Mouse (Mus musculus): Measurements from ENCODE around the gene Sclt1. TPM values are rescaled to one million over a fixed set of nuclear protein-coding genes. Genes with fewer than 3 reads are reported as not detected.

The Sclt1 gene
- polyA plus RNA-seq, 1 experiment from 2014 or later, result 4.5 TPM

DNA sequence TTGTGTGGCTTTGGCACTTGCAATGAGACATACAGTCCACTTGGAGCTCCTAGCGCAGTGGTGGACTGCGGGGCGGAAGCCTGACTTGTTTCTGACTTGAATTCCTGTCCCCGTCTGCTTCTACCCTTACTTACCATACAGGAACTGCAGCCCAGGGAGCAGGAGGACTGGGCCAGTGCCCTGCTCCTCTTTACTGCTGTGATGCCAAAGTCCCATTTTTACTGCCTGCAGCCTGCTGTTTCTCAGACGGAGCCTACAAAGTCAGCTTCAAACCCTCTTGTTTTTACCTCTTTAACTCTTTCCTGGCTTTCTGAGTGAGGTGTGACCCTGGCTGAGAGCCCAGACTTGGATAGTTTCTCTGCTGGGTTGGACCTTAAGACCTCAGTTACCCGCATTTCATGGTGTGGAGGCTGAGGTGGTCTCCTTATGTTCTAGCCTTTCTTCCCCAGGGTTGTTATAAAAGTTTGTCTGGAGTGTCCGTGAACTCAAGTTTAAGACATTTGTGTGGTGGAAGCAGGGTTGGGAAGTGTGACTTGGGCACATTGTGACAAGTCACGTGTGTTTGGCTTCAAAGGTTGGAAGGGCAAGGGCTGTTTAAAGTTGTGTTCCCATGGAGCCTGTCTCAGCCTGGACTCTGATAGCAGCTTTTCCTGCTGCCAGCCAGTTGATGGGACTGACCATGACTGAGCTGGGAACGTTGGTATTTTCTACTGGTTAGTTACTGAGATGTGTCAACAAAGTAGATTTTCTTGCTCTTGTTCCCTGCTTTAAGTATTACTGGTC is 148.0 kb downstream of the Sclt1 start:
- Histone ChIP-seq H3K27me3 (no peaks in the 10 kb centered on the region), H3K9me3 (replicated peaks) (no peaks in the 10 kb centered on the region), H3K27ac (replicated peaks) (no peak overlapping the region), H3K4me2 (no peak overlapping the region), H3K4me3 (replicated peaks) (no peak overlapping the region), H3K9ac (no peak overlapping the region), H3K4me1 (replicated peaks) (peaks cover 25% of the 10 kb centered on the region; the same call in 1 of the 2 replicates), H3K36me3 (replicated peaks) (peaks cover 93% of the 10 kb centered on the region)
- 75% methylated on average over 9 of the region's 9 CpGs for WGBS (ENCODE audit: insufficient replicate concordance)
- peak; percentile 47; the same call in 1 of the 2 replicates for ATAC-seq (ENCODE audit: insufficient read depth)

DNA sequence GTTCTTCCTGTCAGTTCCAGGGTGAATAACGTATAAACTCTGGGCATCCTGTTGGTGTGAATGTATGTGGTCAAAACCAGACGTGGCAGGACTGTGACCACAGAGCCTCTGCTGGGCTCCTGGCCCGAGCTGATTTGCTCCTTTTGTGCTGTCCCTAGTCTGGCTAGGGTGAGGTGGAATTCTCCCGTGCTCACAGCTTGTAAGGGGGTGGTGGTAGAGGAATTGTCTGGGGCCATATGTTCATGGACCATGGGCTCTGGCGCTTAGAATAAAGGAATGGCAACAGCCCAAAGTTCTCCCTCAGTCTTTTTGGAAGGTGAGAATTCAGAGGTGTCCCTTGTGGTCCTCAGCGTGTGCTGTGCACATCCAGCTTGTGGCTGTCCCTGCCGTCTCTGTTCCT is 149.5 kb downstream of the Sclt1 start:
- Histone ChIP-seq H3K36me3 (replicated peaks) (peaks cover 85% of the 10 kb centered on the region), H3K4me2 (no peak overlapping the region), H3K9ac (no peak overlapping the region), H3K27ac (replicated peaks) (no peak overlapping the region), H3K4me1 (replicated peaks) (peaks cover 36% of the 10 kb centered on the region), H3K27me3 (no peaks in the 10 kb centered on the region), H3K4me3 (replicated peaks) (no peak overlapping the region), H3K9me3 (replicated peaks) (no peaks in the 10 kb centered on the region)
- WGBS (ENCODE audit: insufficient replicate concordance), result 63% methylated on average over 7 of the region's 7 CpGs
- ATAC-seq (ENCODE audit: insufficient read depth), result no peak

DNA sequence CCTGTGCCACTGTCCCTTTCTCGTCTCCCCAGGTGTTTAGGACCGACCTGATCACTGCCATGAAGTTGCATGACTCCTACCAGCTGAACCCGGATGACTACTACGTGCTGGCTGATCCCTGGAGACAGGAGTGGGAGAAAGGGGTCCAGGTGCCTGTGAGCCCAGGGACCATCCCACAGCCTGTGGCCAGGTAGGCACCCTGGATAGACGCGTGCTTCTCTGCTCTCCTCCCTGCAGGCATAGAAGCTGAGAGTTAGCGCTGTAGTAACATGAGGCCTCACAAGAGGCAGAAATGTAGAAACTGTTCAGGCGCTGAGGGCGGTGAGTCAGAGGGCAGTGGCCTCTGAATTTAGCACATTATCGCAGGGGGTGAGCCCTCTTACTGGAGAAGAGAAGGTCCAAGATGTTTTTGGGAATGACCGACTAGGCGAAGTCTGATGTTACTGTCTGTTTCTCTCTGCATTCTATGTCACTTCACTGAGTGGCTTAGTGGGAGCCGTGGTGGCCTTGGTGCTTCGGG is 150.6 kb downstream of the Sclt1 start:
- Histone ChIP-seq H3K27me3 (no peaks in the 10 kb centered on the region), H3K36me3 (replicated peaks) (peaks cover 74% of the 10 kb centered on the region), H3K4me2 (no peak overlapping the region), H3K4me1 (replicated peaks) (peaks cover 47% of the 10 kb centered on the region), H3K9ac (no peak overlapping the region), H3K4me3 (replicated peaks) (no peak overlapping the region), H3K9me3 (replicated peaks) (no peaks in the 10 kb centered on the region), H3K27ac (replicated peaks) (no peak overlapping the region)
- ATAC-seq (ENCODE audit: insufficient read depth), result no peak
- WGBS (ENCODE audit: insufficient replicate concordance), result 85% methylated on average over 14 of the region's 14 CpGs

DNA sequence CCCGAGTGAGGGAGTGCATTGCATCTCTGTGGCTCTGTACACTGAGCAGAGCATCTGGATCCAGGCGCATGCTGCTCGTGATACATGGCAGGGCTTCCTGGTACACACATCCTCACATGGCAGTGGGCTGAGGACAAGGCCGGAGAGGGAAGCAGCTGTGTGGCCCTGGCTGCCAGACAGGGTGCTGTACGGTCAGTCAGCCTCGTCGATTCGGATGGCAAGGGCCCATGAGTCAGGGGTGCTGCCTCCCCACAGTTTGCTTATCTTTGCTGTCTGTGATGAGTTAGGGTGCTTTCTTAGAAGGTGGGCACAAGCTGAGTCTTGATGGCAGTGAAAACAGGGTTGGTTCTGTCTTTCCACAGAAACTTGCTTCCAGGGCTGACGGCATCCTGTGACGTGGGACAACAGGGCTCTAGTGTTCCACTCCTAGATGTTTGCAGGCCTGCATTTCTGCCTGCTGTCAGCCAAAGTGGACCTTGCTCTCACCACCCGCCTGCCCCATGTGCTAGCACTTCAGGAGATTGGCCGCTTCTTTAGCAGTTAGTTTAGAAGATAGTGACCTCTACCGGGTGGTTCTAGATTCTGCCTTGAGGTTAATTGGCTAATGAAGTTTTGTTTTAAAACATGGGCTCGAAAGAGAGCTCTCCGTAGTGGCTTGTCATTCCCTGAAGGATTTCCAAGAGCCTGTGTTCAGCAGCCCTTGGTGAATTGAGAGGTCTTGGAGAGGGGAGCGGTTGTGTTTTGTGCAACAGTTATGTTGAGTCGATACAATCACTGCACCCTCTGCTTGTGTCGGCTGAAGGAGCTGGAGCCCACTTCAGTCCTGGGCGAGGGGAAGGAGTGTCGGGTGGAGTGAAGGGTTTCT is 151.4 kb downstream of the Sclt1 start:
- 79% methylated on average over 20 of the region's 20 CpGs for whole genome bisulfite sequencing (ENCODE audit: insufficient replicate concordance)
- Histone ChIP-seq H3K4me2 (no peak overlapping the region), H3K27me3 (no peaks in the 10 kb centered on the region), H3K27ac (replicated peaks) (no peak overlapping the region), H3K4me3 (replicated peaks) (no peak overlapping the region), H3K9ac (no peak overlapping the region), H3K9me3 (replicated peaks) (no peaks in the 10 kb centered on the region), H3K4me1 (replicated peaks) (peaks cover 52% of the 10 kb centered on the region), H3K36me3 (replicated peaks) (peaks cover 67% of the 10 kb centered on the region)
- ATAC-seq (ENCODE audit: insufficient read depth), result peak; percentile 60; the same call in 1 of the 2 replicates

DNA sequence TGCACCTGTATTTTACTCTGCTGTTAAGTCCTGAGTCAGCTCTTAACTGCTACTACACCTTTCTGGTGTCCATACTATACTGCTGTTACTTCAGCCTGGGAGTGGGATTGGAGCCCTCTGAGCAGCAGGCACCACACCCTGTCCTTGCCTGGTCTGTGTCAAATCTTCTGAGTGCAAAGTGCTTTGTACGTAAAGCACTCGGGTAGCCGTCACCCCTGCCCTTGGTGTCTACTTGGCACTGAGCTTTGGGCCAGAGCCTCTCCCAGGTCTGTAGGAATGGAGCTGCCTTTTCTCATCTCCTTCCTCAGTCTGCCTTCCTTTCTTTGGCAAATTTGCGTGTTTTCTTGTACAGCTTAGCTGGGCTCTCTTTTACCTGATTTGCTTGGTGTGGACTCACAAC is 152.3 kb downstream of the Sclt1 start:
- 84% methylated on average over 4 of the region's 4 CpGs for WGBS (ENCODE audit: insufficient replicate concordance)
- Histone ChIP-seq H3K36me3 (replicated peaks) (peaks cover 65% of the 10 kb centered on the region), H3K4me2 (no peak overlapping the region), H3K9ac (no peak overlapping the region), H3K27me3 (no peaks in the 10 kb centered on the region), H3K27ac (replicated peaks) (no peak overlapping the region), H3K4me1 (replicated peaks) (peaks cover 52% of the 10 kb centered on the region), H3K4me3 (replicated peaks) (no peak overlapping the region), H3K9me3 (replicated peaks) (no peaks in the 10 kb centered on the region)
- ATAC-seq (ENCODE audit: insufficient read depth), result no peak

DNA sequence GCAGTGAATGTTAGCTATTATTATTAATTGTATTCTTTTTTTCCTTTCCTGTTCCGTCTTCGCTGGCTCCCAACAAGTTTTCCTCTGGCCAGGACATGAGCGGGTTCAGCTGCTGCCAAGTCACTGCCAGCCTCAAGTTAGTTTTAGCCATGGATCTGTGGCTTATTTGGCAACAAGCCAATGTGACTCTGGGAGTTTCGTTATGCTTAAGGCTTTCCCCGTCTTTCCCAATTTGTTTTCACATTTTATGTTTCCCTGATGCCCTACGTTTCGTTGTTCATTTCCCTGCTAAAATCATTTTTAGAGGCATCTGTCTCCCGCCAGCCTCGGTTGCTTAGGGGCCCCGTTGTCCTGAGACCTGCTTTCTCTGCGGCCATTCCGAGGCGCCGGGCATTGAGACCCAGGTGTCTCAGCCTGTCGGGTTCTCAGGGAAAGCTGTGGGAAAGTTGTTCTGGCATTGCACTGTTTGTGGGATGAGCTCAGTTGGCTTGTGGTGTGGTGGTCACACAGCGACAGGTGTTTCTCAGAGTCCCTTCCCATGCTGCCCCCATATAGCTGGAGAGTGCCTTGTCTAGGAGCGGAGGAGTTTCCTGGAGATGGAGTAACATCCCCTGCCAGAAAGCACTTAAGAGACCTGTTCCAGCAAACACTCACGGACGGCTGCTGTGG is 152.9 kb downstream of the Sclt1 start:
- Histone ChIP-seq H3K4me3 (replicated peaks) (no peak overlapping the region), H3K4me2 (no peak overlapping the region), H3K4me1 (replicated peaks) (peaks cover 50% of the 10 kb centered on the region), H3K36me3 (replicated peaks) (peaks cover 59% of the 10 kb centered on the region), H3K27ac (replicated peaks) (no peak overlapping the region), H3K9me3 (replicated peaks) (no peaks in the 10 kb centered on the region), H3K27me3 (no peaks in the 10 kb centered on the region), H3K9ac (no peak overlapping the region)
- WGBS (ENCODE audit: insufficient replicate concordance), result 87% methylated on average over 19 of the region's 19 CpGs
- ATAC-seq (ENCODE audit: insufficient read depth), result no peak

DNA sequence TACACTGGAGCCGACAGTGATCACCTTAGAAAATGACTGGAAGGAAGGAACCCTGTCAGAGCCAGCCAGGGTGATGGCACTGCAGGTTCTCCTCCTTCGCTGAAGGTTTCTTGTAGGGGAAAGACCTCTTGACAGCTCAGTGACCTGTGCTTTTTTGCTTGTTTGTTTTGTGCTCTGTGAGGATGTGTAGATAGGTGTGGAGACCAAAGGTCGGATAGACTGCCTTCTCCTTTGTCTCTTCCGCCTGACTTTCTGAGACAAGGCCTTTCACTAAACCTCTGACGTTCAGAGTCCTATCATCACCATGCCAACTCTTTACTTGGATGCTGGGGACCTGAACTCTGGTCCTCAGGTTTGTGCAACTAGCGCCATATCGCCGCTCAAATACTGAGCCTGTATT is 153.8 kb downstream of the Sclt1 start:
- H3K27me3 ChIP-seq, result no peaks in the 10 kb centered on the region
- no peak overlapping the region for H3K4me2 ChIP-seq
- no peak for ATAC-seq (ENCODE audit: insufficient read depth)
- no peak overlapping the region for H3K4me3 ChIP-seq (replicated peaks)
- no peaks in the 10 kb centered on the region for H3K9me3 ChIP-seq (replicated peaks)
- no peak overlapping the region for H3K9ac ChIP-seq
- no peak overlapping the region for H3K27ac ChIP-seq (replicated peaks)
- WGBS (ENCODE audit: insufficient replicate concordance), result 75% methylated on average over 8 of the region's 8 CpGs
- peaks cover 49% of the 10 kb centered on the region for H3K4me1 ChIP-seq (replicated peaks)
- peaks cover 55% of the 10 kb centered on the region for H3K36me3 ChIP-seq (replicated peaks)

DNA sequence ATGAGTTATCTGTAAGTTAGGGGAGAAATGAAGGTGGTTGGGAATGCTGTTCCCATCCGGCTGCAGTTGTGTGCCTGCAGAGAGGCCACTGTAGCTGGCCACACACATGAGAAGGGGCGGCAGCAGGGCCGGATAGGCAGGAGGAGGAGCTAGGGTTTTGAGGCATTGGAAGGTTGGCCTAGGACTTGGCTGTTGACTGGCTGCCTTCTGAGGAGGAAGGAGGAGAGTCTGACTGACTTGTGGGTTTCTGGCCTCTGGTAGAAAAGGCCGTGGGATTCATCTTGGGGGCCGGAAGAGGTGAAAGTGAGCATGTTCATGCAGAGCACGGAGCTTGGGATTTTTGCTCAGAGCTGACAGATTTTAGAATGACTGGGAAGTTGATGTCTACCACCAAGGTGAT is 154.7 kb downstream of the Sclt1 start:
- no peak for ATAC-seq (ENCODE audit: insufficient read depth)
- H3K4me1 ChIP-seq (replicated peaks), result peaks cover 55% of the 10 kb centered on the region
- no peak overlapping the region for H3K27ac ChIP-seq (replicated peaks)
- H3K9me3 ChIP-seq (replicated peaks), result no peaks in the 10 kb centered on the region
- H3K27me3 ChIP-seq, result no peaks in the 10 kb centered on the region
- peaks cover 48% of the 10 kb centered on the region for H3K36me3 ChIP-seq (replicated peaks)
- WGBS (ENCODE audit: insufficient replicate concordance), result 33% methylated on average over 6 of the region's 6 CpGs
- no peak overlapping the region for H3K9ac ChIP-seq
- H3K4me2 ChIP-seq, result no peak overlapping the region
- no peak overlapping the region for H3K4me3 ChIP-seq (replicated peaks)

DNA sequence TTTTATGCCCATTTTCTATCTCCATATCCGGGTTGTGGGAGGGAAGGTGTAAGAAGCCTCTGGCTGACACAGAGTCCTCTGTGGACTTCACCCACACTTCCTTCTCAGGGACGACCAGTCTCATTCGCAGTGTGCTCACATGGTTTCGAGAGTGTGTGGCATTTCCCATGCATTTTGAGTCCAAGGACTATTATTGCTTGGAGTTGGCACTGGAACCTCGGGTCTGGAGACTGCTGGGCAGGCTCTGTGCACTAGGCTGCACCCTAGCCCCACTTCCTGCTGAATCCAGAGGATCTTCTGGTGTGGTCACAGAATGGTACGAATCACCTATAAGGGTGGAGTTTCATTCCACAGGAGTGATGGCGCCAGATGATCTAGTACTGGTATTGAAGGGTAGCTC is 155.4 kb downstream of the Sclt1 start:
- ATAC-seq (ENCODE audit: insufficient read depth), result no peak
- Histone ChIP-seq H3K4me2 (no peak overlapping the region), H3K4me1 (replicated peaks) (peaks cover 62% of the 10 kb centered on the region)

DNA sequence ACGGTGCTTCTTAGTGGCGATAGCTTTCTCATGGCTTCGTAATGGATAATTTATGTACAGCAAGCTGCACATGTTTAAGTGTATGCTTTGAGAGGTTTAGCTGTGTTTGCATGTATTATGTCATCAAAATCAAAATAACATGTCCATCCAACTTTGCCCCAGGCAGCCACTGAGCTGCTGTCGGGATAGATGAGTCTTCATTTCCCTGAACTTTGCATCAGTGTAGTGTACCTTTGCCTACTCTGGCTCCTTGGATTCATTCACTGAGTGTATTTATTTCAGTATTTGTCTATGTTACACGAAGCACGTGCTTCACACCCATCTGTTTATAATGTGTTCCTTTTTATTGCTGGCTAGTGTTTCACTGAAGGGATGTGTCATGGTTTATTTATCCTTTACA is 156.0 kb downstream of the Sclt1 start:
- peaks cover 64% of the 10 kb centered on the region for H3K4me1 ChIP-seq (replicated peaks)
- ATAC-seq (ENCODE audit: insufficient read depth), result no peak
- no peaks in the 10 kb centered on the region for H3K9me3 ChIP-seq (replicated peaks)
- WGBS (ENCODE audit: insufficient replicate concordance), result 79% methylated on average over 6 of the region's 6 CpGs
- no peak overlapping the region for H3K4me3 ChIP-seq (replicated peaks)
- H3K27ac ChIP-seq (replicated peaks), result no peak overlapping the region
- no peak overlapping the region for H3K4me2 ChIP-seq
- no peak overlapping the region for H3K9ac ChIP-seq
- H3K27me3 ChIP-seq, result no peaks in the 10 kb centered on the region
- peaks cover 41% of the 10 kb centered on the region for H3K36me3 ChIP-seq (replicated peaks)

More for the DNA sequence above, 155.4 kb downstream of the Sclt1 start:
- Histone ChIP-seq H3K9ac (no peak overlapping the region), H3K36me3 (replicated peaks) (peaks cover 41% of the 10 kb centered on the region), H3K27ac (replicated peaks) (no peak overlapping the region), H3K9me3 (replicated peaks) (no peaks in the 10 kb centered on the region), H3K4me3 (replicated peaks) (no peak overlapping the region), H3K27me3 (no peaks in the 10 kb centered on the region)
- WGBS (ENCODE audit: insufficient replicate concordance), result 49% methylated on average over 7 of the region's 7 CpGs

DNA sequence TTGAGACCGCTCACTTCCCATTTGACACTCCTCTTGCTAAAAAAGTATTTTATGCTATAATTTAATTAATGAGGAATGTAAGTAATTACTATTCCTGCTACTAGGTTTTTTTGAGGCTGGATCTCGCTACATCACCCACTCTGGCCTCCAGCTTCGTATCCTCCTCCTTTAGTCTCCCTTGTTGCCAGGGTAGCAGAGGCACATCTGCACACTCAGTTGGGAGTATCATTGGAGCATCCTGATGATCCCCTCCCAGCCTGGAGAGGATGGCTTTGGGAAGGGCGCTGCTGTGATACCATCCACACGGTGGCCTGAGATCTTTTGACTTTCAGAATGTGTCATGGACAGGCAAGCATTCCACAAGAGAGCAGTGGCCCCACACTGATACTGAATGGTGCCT is 156.8 kb downstream of the Sclt1 start:
- Histone ChIP-seq H3K4me3 (replicated peaks) (no peak overlapping the region), H3K4me1 (replicated peaks) (peaks cover 68% of the 10 kb centered on the region), H3K4me2 (no peak overlapping the region), H3K9ac (no peak overlapping the region), H3K9me3 (replicated peaks) (no peaks in the 10 kb centered on the region), H3K27ac (replicated peaks) (no peak overlapping the region), H3K27me3 (no peaks in the 10 kb centered on the region), H3K36me3 (replicated peaks) (peaks cover 37% of the 10 kb centered on the region)
- no peak for ATAC-seq (ENCODE audit: insufficient read depth)
- 78% methylated on average over 5 of the region's 5 CpGs for WGBS (ENCODE audit: insufficient replicate concordance)
